Mouse (Mus musculus): ENCODE data around the gene Zfp281.

DNA sequence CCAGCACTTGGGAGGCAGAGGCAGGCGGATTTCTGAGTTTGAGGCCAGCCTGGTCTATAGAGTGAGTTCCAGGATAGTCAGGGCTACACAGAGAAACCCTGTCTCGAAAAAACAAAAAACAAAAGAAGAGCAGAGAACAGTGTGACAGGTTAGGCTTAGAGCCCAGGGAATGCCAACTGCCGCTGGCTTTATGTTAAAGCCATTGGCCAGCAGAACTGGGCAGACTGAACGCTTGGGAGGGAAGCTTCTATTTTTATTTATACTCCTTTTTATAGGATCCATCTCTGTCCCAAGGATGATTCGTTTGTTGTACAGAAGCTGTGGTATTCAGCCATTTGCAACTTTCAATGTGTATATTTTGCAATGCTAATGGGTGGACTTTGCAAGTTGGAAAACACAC lies 14.0 kb downstream of the Zfp281 start:
- TF ChIP-seq MAFK (IDR thresholded peaks at IDR 0.05; ENCODE audit: insufficient read depth, low read depth, low read length) (no peak), ZNF384 (IDR thresholded peaks at IDR 0.05; ENCODE audit: low read depth, low read length) (no peak)

Data from ES-E14 (cell line).